Mouse (Mus musculus) brown adipose tissue, adult 24 weeks (tissue): ENCODE results near the gene Tspan4. TPM values are rescaled to one million over a fixed set of nuclear protein-coding genes. Genes with fewer than 3 reads are reported as not detected.

Experiments used
- H3K27ac ChIP-seq: fragments of 200-500 bp; replicated peaks from 2 replicates; pipeline ENCODE4 v1.5.1; 2012; ENCODE audit warnings: low read depth, mild to moderate bottlenecking, low read length
- H3K4me1 ChIP-seq: fragments of 200-500 bp; 2 replicates; pipeline ENCODE4 v1.6.1; 2012; ENCODE audit warnings: low read length, mixed read lengths; ENCODE audit not compliant: control insufficient read depth, insufficient read depth, insufficient read length
- H3K4me3 ChIP-seq: fragments of 200-500 bp; 2 replicates; pipeline ENCODE4 v1.5.1; 2012; ENCODE audit warnings: low read depth, mild to moderate bottlenecking, low read length, moderate library complexity; ENCODE audit not compliant: insufficient read depth
- polyA plus RNA-seq: library from polyadenylated mRNA; stranded (reverse); fragments of >200 nt; gene quantifications from 2 replicates; pipeline ENCODE4 v1.2.4, GENCODE M21; 2012; ENCODE audit not compliant: missing spikeins, insufficient read depth, insufficient read length

Tspan4 gene
- polyA plus RNA-seq, 1 experiment, result 39.6 TPM

GRCm38 (mm10) chr7:141472763-141473162, 2.3 kb upstream of the Tspan4 start:
- Histone ChIP-seq H3K4me3 (no peak overlapping the region), H3K27ac (no peak overlapping the region), H3K4me1 (peaks cover 7% of the 10 kb centered on the region; the same call in 1 of the 2 replicates)

GRCm38 (mm10) chr7:141474160-141474559, 880 bp upstream of the Tspan4 start:
- Histone ChIP-seq H3K4me1 (peaks cover 12% of the 10 kb centered on the region; the same call in 1 of the 2 replicates), H3K4me3 (peak overlapping the region; percentile 92), H3K27ac (no peak overlapping the region)

DNA sequence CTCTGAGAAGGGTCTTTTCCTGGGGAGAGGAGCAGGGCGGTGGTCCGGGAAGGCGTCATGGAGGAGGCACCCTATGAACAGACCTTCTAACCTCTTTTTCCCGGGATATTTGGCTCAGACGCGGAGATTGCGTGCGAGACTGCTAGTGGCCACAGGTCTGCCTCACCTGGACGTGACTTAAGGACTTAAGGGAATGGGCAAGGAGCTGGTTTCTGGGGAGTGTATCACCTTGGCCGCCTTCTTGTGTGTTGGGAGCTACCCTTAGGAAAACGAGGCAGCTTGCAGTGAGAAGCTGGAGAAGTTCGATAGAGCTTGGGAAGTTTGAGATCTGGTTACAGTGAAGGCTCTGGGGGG, 742 bp downstream of the Tspan4 start:
- H3K27ac ChIP-seq, result peak overlapping the region; percentile 100
- peaks cover 12% of the 10 kb centered on the region; the same call in 1 of the 2 replicates for H3K4me1 ChIP-seq

DNA sequence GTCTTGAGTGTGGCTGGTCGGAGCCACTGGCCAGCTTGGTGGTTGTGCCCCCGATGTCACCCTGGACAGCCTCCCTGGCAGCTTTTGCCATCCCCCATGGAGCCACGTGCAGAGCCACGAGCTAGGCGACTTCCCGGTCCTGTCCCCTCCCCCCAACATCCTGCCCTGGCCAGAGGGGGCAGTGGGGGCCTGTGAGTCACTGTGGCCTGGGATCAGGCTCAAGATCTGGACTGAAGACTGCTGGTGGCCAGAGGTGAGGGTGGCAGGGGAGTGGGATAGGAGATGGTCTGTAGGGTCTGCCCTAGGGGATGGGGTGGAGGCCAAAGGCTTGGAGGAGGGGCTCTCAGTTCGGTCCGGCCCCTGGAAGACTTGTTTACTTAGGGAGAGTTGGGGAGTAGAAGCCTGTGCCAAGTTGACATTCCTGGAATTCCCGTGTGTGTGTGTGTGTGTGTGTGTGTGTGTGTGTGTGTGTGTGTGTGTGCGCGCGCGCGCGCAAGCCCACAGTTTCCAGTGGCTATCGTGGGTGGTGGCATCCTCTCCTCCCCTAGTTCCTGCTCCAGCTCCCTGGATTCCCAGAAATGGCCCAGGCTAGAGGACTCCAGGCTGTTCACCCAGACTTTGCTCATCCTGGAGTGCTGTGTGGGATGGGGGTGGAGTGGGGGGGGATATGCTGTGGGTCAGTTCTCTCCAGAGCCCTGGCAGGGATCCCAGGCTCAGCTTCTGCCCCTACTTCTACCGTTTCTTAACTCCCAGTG, 1.4 kb downstream of the Tspan4 start:
- H3K4me1 ChIP-seq, result peaks cover 12% of the 10 kb centered on the region; the same call in 1 of the 2 replicates
- peak overlapping the region; percentile 100 for H3K27ac ChIP-seq
- H3K4me3 ChIP-seq, result peak overlapping the region; percentile 92

More for the DNA sequence above, 742 bp downstream of the Tspan4 start:
- peak overlapping the region; percentile 92 for H3K4me3 ChIP-seq

- Histone ChIP-seq H3K27ac (peak overlapping the region; percentile 100), H3K4me3 (peak overlapping the region; percentile 92), H3K4me1 (peaks cover 12% of the 10 kb centered on the region; the same call in 1 of the 2 replicates)
Observed at GRCm38 (mm10) chr7:141476981-141477370, 1.9 kb downstream of the Tspan4 start.

DNA sequence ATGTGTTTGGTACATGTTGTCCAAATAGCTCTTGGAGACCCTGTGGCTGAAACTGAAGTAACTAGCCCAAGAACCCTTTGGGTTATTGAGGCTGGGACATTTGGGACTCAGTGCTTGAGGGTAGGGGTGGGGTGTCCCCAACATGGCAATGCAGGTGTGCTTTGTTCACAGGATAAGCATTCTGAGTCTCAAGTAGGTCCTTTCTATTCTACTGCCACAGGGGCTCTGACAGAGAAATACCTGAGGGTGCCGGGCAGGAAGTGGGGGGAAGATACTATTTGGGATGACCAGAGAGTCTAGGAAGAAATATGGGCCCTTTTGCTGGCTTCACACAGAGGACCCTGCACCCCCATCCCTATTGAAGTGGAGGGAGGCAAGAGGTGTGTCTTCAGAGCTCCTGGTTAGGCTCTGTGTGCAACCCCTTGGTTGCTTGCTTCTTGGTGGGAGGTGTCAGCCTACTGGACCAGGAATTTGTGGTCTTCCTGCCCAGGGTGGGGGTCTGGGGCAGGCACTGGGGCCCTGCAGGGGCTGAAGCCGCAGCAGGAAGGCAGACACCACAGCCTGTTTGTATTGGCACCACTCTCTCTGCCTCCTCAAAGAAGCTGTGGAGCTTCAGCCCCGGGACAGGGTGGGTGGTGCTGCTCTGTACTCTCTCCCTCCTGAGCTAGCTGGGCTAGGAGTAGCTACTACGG, 2.7 kb downstream of the Tspan4 start:
- Histone ChIP-seq H3K27ac (peak overlapping the region; percentile 100), H3K4me1 (peaks cover 18% of the 10 kb centered on the region), H3K4me3 (peak overlapping the region; percentile 92)

GRCm38 (mm10) chr7:141478270-141478748, 3.3 kb downstream of the Tspan4 start:
- Histone ChIP-seq H3K27ac (no peak overlapping the region), H3K4me1 (peaks cover 18% of the 10 kb centered on the region), H3K4me3 (no peak overlapping the region)

DNA sequence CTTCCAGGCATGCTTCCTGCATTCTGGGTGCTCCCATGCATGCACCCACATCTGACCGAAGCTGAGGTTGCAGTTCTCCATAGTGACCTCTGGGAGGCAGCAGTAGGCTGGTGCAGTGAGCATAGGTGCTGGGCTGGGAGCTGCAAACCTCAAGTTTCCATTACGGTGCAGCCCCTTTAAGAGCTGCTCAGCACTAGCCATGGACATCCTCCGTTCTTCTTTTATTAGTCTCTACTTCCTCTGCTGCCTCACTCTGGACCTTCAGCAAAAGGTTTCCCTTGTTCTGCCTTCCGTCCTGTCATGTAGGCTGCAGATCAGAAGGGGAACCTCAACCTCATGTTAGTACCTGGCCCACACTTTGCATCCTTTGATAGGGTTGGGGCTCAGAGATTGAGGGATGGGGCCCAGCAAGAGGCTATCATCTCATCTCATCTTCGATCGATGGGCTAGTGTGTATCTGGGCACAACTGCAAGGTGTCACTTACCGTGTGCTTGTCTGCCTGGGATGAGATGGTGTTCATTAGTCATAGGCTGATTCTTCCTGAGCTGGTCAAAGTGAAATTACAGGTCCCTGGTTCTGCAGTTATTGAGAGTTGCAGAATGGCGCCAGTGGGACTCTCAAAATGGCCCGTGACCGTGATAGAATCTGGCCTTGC, 5.9 kb downstream of the Tspan4 start:
- H3K4me1 ChIP-seq, result peaks cover 29% of the 10 kb centered on the region
- H3K4me3 ChIP-seq, result no peak overlapping the region

DNA sequence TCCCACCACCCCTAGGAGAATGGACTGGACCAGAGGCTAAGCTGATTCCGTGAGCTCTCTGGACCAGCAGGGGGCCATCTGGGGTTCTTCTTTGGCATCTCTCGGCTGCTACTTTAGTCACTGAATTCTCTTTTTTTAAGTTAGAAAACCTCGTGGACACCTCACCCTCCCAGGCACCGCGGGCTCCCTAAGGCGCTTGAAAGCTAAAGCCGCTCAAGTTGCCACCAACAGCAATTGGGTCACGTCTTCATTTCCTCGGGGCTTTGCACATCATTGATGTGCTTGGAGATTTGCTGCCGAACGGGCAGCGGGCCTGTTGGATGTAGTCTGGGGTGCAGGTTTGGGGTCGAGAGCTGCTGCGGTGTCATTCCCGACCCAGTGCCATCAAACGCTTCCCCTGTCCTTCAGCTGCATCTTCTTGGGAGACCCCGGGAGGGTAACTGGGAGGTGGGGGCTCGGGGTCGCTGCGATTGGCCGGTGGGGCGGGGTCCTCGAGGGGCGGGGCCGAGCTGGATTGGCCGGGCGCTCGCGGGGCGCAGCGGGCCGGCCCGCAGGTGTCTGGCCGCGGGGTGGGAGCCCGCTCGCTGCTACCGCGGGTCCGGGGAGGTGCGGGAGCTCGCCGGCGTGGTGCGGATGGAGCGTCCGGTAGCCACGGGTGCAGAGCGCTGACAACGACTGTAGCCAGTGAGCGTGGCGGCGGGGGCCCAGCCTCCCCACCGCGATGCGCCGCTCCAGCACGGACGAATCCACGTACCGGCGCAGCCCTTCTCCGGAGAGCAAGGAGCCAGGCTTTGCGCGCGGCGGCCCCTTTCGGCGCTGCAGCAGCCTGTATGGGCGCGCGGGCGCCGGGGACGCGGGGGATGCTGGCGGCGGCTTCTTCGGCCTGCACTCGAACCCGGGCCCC, 6.7 kb downstream of the Tspan4 start:
- peak overlapping the region; percentile 47 for H3K4me3 ChIP-seq
- H3K4me1 ChIP-seq, result peaks cover 29% of the 10 kb centered on the region
- H3K27ac ChIP-seq, result no peak overlapping the region

More for the DNA sequence above, 5.9 kb downstream of the Tspan4 start:
- no peak overlapping the region for H3K27ac ChIP-seq

- peak overlapping the region; percentile 47; the same call in 1 of the 2 replicates for H3K4me3 ChIP-seq
- H3K4me1 ChIP-seq, result peaks cover 28% of the 10 kb centered on the region
- H3K27ac ChIP-seq, result no peak overlapping the region
Observed at GRCm38 (mm10) chr7:141482531-141483024, 7.5 kb downstream of the Tspan4 start.

GRCm38 (mm10) chr7:141483114-141483653, 8.1 kb downstream of the Tspan4 start:
- H3K4me3 ChIP-seq, result no peak overlapping the region
- H3K27ac ChIP-seq, result no peak overlapping the region
- peaks cover 22% of the 10 kb centered on the region for H3K4me1 ChIP-seq

- Histone ChIP-seq H3K4me3 (no peak overlapping the region), H3K4me1 (peaks cover 21% of the 10 kb centered on the region), H3K27ac (no peak overlapping the region)
Observed at GRCm38 (mm10) chr7:141484186-141485120, 9.4 kb downstream of the Tspan4 start.

- H3K4me3 ChIP-seq, result no peak overlapping the region
- H3K4me1 ChIP-seq, result peaks cover 21% of the 10 kb centered on the region
- no peak overlapping the region for H3K27ac ChIP-seq
Observed at GRCm38 (mm10) chr7:141485186-141485585, 10.1 kb downstream of the Tspan4 start.
